Mouse (Mus musculus): ENCODE results near the gene Epha10. TPM values are rescaled to one million over a fixed set of nuclear protein-coding genes. Genes with fewer than 3 reads are reported as not detected.
A peak's percentile ranks its signal among the peaks of the same experiment; 100 is the strongest.

The Epha10 gene
- total RNA-seq (2014; rRNA removed): 28.4 and 49.6 TPM in 2 replicates
- 13.7 and 14.2 TPM in 2 replicates for polyA plus RNA-seq (2015; fragmentation: Nextera tagmentation; extraction: Ambion mirVana)

DNA sequence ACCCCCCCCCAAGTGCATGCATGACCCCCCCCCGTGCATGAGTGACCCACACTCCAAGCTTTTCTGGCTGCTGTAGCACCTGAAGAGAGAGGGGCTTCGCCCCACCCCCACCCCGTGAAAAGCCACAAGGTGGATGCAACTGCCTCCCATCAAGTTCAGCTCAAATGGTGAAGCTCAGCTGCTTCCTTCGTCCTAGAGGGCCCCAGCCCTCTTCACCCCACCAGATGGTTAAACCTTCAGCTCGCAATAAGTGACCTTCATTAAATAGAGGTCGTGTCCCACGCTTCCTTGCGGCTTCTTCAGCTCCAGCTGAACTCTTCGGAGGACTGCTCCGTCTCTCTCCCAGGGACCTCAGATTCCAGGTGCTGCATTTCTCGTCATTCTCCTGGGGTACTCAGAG, at the start of gene Epha10:
TSS of gene Epha10 (plus strand) at position 301 of the 400 bp plus-strand sequence.
- 2% methylated on average over 11 of the region's 11 CpGs for WGBS
- Histone ChIP-seq H3K36me3 (ENCODE audit: insufficient read depth, low read length) (no peaks in the 10 kb centered on the region), H3K9me3 (ENCODE audit: low read length) (no peaks in the 10 kb centered on the region), H3K4me1 (ENCODE audit: insufficient read depth, low read length) (no peaks in the 10 kb centered on the region; the same call in 1 of the 2 replicates), H3K4me3 (ENCODE audit: low read length) (peak within 1 kb of the TSS; percentile 49), H3K9ac (replicated peaks; ENCODE audit: low read length) (peak within 1 kb of the TSS; percentile 46), H3K4me2 (ENCODE audit: low read depth, low read length) (peak within 1 kb of the TSS; percentile 61), H3K27ac (peak within 1 kb of the TSS; percentile 70), H3K27me3 (ENCODE audit: insufficient read depth, low read length) (0 out of 2 replicates have a peak, but pooled peaks cover 10% of the 10 kb centered on the region)
- no peak for TF ChIP-seq CTCF (IDR thresholded peaks at IDR 0.05; ENCODE audit: low read depth)
- ATAC-seq (no peak), DNase-seq (ENCODE audit: low spot score) (no peak)

GRCm38 (mm10) chr4:124832796-124833195, 47.9 kb upstream of the Epha10 start:
- H3K4me2 ChIP-seq (ENCODE audit: low read depth, low read length): no peak overlapping the region
- no peak overlapping the region for H3K27ac ChIP-seq
- DNase-seq (ENCODE audit: low spot score): no peak
- H3K4me3 ChIP-seq (ENCODE audit: low read length): no peak overlapping the region
- no peaks in the 10 kb centered on the region for H3K4me1 ChIP-seq (ENCODE audit: insufficient read depth, low read length)
- H3K27me3 ChIP-seq (ENCODE audit: insufficient read depth, low read length): no peaks in the 10 kb centered on the region
- 97% methylated on average over 10 of the region's 10 CpGs for WGBS
- no peak for ATAC-seq
- peaks cover 18% of the 10 kb centered on the region; the same call in 1 of the 2 replicates for H3K36me3 ChIP-seq (ENCODE audit: insufficient read depth, low read length)
- no peak for TF ChIP-seq CTCF (IDR thresholded peaks at IDR 0.05; ENCODE audit: low read depth)
- H3K9me3 ChIP-seq (ENCODE audit: low read length): no peaks in the 10 kb centered on the region
- no peak overlapping the region for H3K9ac ChIP-seq (replicated peaks; ENCODE audit: low read length)

DNA sequence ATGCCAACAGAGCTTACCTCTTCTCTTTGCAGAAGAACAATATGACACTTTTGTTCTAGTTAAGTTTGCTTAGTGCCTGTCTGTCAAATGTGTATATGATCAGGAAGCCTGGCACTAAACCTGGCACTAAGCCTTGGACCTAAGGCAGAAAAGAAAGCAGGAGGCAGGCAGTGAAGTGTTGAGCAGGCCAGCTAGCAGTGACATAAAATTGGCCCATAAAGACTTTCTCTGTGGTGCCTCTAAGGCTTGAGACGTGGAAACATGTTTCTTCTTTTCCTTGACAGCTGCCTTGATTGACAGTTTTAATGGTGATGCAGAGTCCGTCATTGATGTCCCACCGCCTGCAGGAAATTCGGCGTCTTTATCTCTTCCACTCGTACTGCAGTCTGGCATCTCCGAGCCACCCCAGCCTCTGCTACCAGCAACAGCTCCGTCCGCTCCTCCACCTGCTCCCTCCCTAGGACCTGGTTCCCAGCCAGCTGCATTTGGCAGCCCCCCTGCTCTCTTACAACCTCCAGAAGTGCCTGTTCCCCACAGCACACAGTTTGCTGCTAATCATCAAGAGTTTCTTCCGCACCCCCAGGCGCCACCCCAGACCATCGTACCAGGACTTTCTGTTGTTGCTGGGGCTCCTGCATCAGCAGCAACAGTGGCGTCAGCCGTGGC, 42.5 kb upstream of the Epha10 start:
- Histone ChIP-seq H3K4me2 (ENCODE audit: low read depth, low read length) (no peak overlapping the region), H3K4me1 (ENCODE audit: insufficient read depth, low read length) (no peaks in the 10 kb centered on the region), H3K27ac (no peak overlapping the region), H3K9me3 (ENCODE audit: low read length) (no peaks in the 10 kb centered on the region), H3K27me3 (ENCODE audit: insufficient read depth, low read length) (no peaks in the 10 kb centered on the region), H3K4me3 (ENCODE audit: low read length) (no peak overlapping the region), H3K36me3 (ENCODE audit: insufficient read depth, low read length) (peaks cover 18% of the 10 kb centered on the region; the same call in 1 of the 2 replicates), H3K9ac (replicated peaks; ENCODE audit: low read length) (no peak overlapping the region)
- no peak for TF ChIP-seq CTCF (IDR thresholded peaks at IDR 0.05; ENCODE audit: low read depth)
- ATAC-seq (no peak), DNase-seq (ENCODE audit: low spot score) (peak; percentile 42)
- WGBS: 65% methylated on average over 14 of the region's 14 CpGs

DNA sequence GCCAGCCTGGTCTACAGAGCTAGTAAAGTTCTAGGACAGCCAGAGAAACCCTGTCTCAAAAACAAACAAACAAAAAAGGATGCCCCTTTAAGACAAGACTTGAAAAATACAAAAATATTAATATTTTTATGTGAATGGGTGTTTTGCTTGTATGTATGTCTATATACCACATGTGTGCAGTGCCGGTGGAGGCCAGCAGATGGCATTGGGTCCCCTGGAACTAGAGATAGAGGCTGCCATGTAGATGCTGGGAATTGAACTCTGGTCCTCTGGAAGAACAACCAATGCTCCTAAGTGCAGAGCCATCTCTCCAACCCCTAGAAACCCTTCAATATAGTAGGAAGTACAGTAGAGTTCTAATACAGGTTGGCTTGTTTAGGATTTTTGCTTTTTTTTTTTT, 39.7 kb upstream of the Epha10 start:
- Histone ChIP-seq H3K4me2 (ENCODE audit: low read depth, low read length) (no peak overlapping the region), H3K27me3 (ENCODE audit: insufficient read depth, low read length) (no peaks in the 10 kb centered on the region), H3K36me3 (ENCODE audit: insufficient read depth, low read length) (peaks cover 16% of the 10 kb centered on the region; the same call in 1 of the 2 replicates), H3K4me3 (ENCODE audit: low read length) (no peak overlapping the region), H3K4me1 (ENCODE audit: insufficient read depth, low read length) (no peaks in the 10 kb centered on the region), H3K9ac (replicated peaks; ENCODE audit: low read length) (no peak overlapping the region), H3K9me3 (ENCODE audit: low read length) (no peaks in the 10 kb centered on the region), H3K27ac (no peak overlapping the region)
- DNase-seq (ENCODE audit: low spot score): no peak
- WGBS: 100% methylated on average over 1 of the region's 1 CpGs
- peak; percentile 34 for TF ChIP-seq CTCF (IDR thresholded peaks at IDR 0.05; ENCODE audit: low read depth)
- ATAC-seq: no peak

DNA sequence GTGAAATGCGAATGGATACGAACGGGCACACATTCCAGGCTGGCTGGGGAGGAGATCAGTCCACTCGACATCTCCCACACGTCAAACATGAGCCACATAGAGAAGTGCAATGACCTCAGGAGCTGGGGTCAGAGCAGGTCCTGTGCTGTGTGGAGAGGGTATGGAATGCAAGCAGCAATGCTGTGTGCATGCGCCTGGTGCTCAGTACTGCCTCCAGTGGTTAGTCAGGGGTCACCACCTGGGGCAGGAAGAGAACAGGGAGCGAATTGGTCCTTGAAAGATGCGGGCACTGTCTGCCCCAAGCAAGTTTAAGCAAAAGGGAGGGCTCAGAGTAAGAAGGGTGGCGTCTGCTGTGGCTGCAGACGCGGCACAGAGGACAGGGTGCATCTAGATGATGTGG, 37.2 kb upstream of the Epha10 start:
- DNase-seq (ENCODE audit: low spot score) (peak; percentile 48), ATAC-seq (peak; percentile 60; the same call in 1 of the 2 replicates)
- peaks cover 12% of the 10 kb centered on the region; the same call in 1 of the 2 replicates for H3K36me3 ChIP-seq (ENCODE audit: insufficient read depth, low read length)
- H3K4me3 ChIP-seq (ENCODE audit: low read length): no peak overlapping the region
- H3K27me3 ChIP-seq (ENCODE audit: insufficient read depth, low read length): no peaks in the 10 kb centered on the region
- H3K4me2 ChIP-seq (ENCODE audit: low read depth, low read length): no peak overlapping the region
- no peaks in the 10 kb centered on the region for H3K4me1 ChIP-seq (ENCODE audit: insufficient read depth, low read length)
- TF ChIP-seq CTCF (IDR thresholded peaks at IDR 0.05; ENCODE audit: low read depth): peak; percentile 86
- H3K9ac ChIP-seq (replicated peaks; ENCODE audit: low read length): no peak overlapping the region
- H3K27ac ChIP-seq: no peak overlapping the region
- H3K9me3 ChIP-seq (ENCODE audit: low read length): no peaks in the 10 kb centered on the region
- 57% methylated on average over 11 of the region's 11 CpGs for WGBS

- DNase-seq (ENCODE audit: low spot score) (peak; percentile 88), ATAC-seq (peak; percentile 28; the same call in 1 of the 2 replicates)
- no peaks in the 10 kb centered on the region for H3K27me3 ChIP-seq (ENCODE audit: insufficient read depth, low read length)
- peaks cover 12% of the 10 kb centered on the region for H3K4me1 ChIP-seq (ENCODE audit: insufficient read depth, low read length)
- peak; percentile 93 for TF ChIP-seq CTCF (IDR thresholded peaks at IDR 0.05; ENCODE audit: low read depth)
- H3K27ac ChIP-seq: 0 out of 2 replicates have a peak overlapping the region, but pooled peaks have one; percentile 8
- no peak overlapping the region for H3K9ac ChIP-seq (replicated peaks; ENCODE audit: low read length)
- WGBS: 8% methylated on average over 8 of the region's 8 CpGs
- peaks cover 3% of the 10 kb centered on the region; the same call in 1 of the 2 replicates for H3K36me3 ChIP-seq (ENCODE audit: insufficient read depth, low read length)
- no peak overlapping the region for H3K4me3 ChIP-seq (ENCODE audit: low read length)
- no peaks in the 10 kb centered on the region for H3K9me3 ChIP-seq (ENCODE audit: low read length)
- H3K4me2 ChIP-seq (ENCODE audit: low read depth, low read length): no peak overlapping the region
These were observed 33.1 kb upstream of the Epha10 start for GRCm38 (mm10) chr4:124847573-124847972.

Data from hindbrain, postnatal 0 days (tissue).